Mouse (Mus musculus): ENCODE measurements around the gene Zup1.

GRCm38 (mm10) chr10:33940702-33941101, 10.4 kb downstream of the Zup1 start:
- TF ChIP-seq GATA1 (IDR thresholded peaks at IDR 0.05; ENCODE audit: low read length) (no peak), TAL1 (IDR thresholded peaks at IDR 0.05; ENCODE audit: low read length) (no peak)
